Mouse (Mus musculus): ENCODE data around the gene Car10. TPM values are rescaled to one million over a fixed set of nuclear protein-coding genes. Genes with fewer than 3 reads are reported as not detected.

Gene Car10
- polyA plus RNA-seq, 1 experiment from 2014 or later: not detected

DNA sequence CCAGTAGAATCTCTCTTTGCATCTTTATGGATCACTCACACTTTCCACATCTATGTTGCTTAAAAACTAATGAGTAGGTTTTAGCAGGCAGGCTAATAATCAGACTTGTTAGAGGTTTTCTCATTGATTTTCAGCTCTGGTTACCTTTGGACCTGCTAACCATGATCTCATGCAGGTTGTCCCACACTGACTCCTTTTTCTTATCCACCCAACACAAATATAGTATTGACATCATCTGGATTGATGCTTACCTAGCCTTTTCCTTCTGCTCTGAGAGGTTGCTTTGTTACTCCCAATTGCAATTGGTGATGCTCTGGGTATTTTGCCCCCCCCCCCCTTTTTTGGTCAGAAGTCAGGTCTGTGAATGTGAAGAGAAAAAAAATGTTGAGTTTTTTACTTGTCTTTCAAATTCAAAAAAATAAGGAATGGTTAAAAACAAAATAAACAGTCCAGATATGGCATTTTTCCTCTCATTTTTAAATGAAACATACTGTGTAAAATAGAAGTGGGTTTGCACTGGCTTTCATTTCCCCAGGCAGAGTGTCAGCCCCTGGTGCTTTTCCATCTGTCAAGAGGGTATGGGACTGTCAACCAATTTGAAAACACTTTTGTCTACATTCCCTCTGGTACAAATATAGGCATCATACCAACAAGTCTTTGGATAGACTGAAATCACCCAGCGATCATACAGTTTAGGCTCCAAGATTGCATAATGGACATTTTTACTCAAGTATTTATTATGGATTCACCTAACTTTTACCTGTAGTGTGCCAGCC lies 75.9 kb downstream of the Car10 start:
- H3K4me3 ChIP-seq (ENCODE audit: low read depth, low read length): no peak overlapping the region
- H3K27me3 ChIP-seq (ENCODE audit: insufficient read depth, low read length): no peaks in the 10 kb centered on the region
- H3K4me2 ChIP-seq: no peak overlapping the region
- no peaks in the 10 kb centered on the region for H3K9me3 ChIP-seq (ENCODE audit: low read depth, low read length)
- no peak for ATAC-seq (ENCODE audit: insufficient read depth)
- H3K36me3 ChIP-seq (ENCODE audit: insufficient read depth): no peaks in the 10 kb centered on the region
- no peak for DNase-seq
- H3K27ac ChIP-seq (ENCODE audit: low read depth): no peak overlapping the region
- TF ChIP-seq CTCF (IDR thresholded peaks at IDR 0.05; ENCODE audit: low read depth): no peak
- WGBS: 88% methylated on average over 1 of the region's 1 CpGs
- H3K9ac ChIP-seq: no peak overlapping the region
- H3K4me1 ChIP-seq (ENCODE audit: insufficient read depth): no peaks in the 10 kb centered on the region

DNA sequence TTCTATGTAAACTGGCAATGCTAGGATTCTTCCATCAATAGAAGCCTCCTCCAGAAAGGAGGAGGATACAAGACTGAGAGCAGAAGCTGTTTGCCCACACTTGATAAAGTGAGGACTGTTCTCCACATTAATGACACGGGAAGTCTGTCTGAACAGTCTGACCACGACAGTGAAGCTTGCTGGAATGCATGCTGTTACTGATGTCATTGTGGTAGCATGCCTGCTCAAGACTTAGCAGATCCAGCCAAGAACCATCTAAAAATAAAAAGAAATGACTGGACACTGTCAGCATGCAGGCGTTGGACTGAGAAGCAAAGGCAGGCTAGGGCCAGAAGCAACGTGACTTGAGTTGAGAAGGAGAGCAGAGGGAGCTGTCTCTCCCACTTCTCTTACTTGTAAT lies 87.6 kb downstream of the Car10 start:
- Histone ChIP-seq H3K27me3 (ENCODE audit: insufficient read depth, low read length) (no peaks in the 10 kb centered on the region), H3K36me3 (ENCODE audit: insufficient read depth) (no peaks in the 10 kb centered on the region), H3K9ac (no peak overlapping the region), H3K27ac (ENCODE audit: low read depth) (no peak overlapping the region), H3K9me3 (ENCODE audit: low read depth, low read length) (no peaks in the 10 kb centered on the region), H3K4me2 (no peak overlapping the region), H3K4me1 (ENCODE audit: insufficient read depth) (no peaks in the 10 kb centered on the region), H3K4me3 (ENCODE audit: low read depth, low read length) (no peak overlapping the region)
- ATAC-seq (ENCODE audit: insufficient read depth) (no peak; the same call in 1 of the 2 replicates), DNase-seq (peak; percentile 2)
- TF ChIP-seq CTCF (IDR thresholded peaks at IDR 0.05; ENCODE audit: low read depth): no peak
- 63% methylated on average over 4 of the region's 4 CpGs for WGBS

DNA sequence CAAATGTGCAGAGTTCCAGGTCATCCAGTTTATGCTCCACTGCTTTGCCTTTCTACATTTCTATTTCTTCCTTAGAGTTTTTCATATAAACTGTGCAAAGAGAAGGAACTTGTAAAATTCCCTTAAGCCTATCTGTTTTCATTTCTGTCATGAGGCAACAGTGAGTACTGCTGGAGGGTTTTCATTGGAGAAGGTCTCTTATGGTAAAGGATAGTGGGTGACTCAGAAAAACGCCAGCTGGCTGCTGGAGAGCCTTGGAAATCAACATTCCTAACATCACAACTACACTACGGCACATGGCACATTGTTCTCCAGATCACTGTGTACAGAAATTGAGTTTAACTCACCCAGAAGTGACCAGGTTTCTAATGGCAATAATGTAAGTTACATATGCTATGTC lies 88.3 kb downstream of the Car10 start:
- Histone ChIP-seq H3K9me3 (ENCODE audit: low read depth, low read length) (no peaks in the 10 kb centered on the region), H3K4me1 (ENCODE audit: insufficient read depth) (no peaks in the 10 kb centered on the region), H3K4me2 (no peak overlapping the region), H3K27me3 (ENCODE audit: insufficient read depth, low read length) (no peaks in the 10 kb centered on the region), H3K27ac (ENCODE audit: low read depth) (no peak overlapping the region), H3K4me3 (ENCODE audit: low read depth, low read length) (no peak overlapping the region), H3K9ac (no peak overlapping the region), H3K36me3 (ENCODE audit: insufficient read depth) (no peaks in the 10 kb centered on the region)
- DNase-seq (peak; percentile 39), ATAC-seq (ENCODE audit: insufficient read depth) (no peak)
- TF ChIP-seq CTCF (IDR thresholded peaks at IDR 0.05; ENCODE audit: low read depth): no peak
- 51% methylated on average over 2 of the region's 2 CpGs for WGBS

DNA sequence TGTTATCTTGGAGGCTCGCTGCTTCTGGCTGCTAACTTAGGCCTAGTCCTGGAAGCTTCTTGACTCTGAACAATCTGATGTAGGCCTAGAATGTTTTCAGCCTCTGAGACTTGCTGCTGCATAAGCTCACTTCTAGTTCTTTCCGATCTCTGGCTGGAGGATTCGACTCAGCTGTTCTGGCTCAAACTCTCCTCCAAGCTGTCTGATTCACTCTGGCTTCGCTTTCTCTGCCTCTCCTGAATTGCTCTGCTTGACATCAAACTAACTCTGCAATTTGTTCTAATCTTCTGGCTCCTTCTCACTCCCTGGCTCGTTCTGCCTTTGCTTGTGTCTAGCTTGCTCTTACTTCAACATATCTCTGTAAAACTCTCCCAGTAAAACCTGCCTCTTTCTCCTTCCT lies 90.8 kb downstream of the Car10 start:
- Histone ChIP-seq H3K27ac (ENCODE audit: low read depth) (no peak overlapping the region), H3K27me3 (ENCODE audit: insufficient read depth, low read length) (no peaks in the 10 kb centered on the region), H3K4me2 (no peak overlapping the region), H3K9me3 (ENCODE audit: low read depth, low read length) (no peaks in the 10 kb centered on the region), H3K36me3 (ENCODE audit: insufficient read depth) (no peaks in the 10 kb centered on the region), H3K4me3 (ENCODE audit: low read depth, low read length) (no peak overlapping the region), H3K4me1 (ENCODE audit: insufficient read depth) (no peaks in the 10 kb centered on the region), H3K9ac (no peak overlapping the region)
- no peak for TF ChIP-seq CTCF (IDR thresholded peaks at IDR 0.05; ENCODE audit: low read depth)
- 70% methylated on average over 5 of the region's 5 CpGs for WGBS
- no peak for DNase-seq
- ATAC-seq (ENCODE audit: insufficient read depth): no peak

DNA sequence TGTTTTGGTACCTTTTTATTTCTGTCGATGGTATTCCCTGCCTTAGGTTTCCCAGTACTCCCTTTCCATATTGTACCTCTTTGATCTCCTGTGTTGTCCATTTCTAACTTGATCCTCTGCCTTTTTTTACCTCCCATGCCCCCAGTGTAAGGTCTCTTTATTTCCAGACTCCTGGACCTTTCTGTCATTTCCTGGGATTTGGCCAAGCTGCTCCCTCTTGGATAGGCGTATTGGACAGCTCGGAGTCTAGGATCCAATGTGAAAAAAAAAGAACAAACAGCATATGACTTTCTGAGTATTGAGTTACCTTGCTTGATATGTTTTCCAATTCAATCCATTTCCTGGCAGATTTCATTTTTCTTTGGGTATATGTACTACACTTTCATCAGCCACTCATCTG lies 102.2 kb downstream of the Car10 start:
- Histone ChIP-seq H3K27me3 (ENCODE audit: insufficient read depth, low read length) (no peaks in the 10 kb centered on the region), H3K9me3 (ENCODE audit: low read depth, low read length) (no peaks in the 10 kb centered on the region), H3K4me1 (ENCODE audit: insufficient read depth) (no peaks in the 10 kb centered on the region), H3K36me3 (ENCODE audit: insufficient read depth) (no peaks in the 10 kb centered on the region), H3K4me3 (ENCODE audit: low read depth, low read length) (no peak overlapping the region), H3K4me2 (no peak overlapping the region), H3K27ac (ENCODE audit: low read depth) (no peak overlapping the region), H3K9ac (no peak overlapping the region)
- ATAC-seq (ENCODE audit: insufficient read depth): no peak
- no peak for DNase-seq
- TF ChIP-seq CTCF (IDR thresholded peaks at IDR 0.05; ENCODE audit: low read depth): no peak
- 96% methylated on average over 3 of the region's 3 CpGs for WGBS

DNA sequence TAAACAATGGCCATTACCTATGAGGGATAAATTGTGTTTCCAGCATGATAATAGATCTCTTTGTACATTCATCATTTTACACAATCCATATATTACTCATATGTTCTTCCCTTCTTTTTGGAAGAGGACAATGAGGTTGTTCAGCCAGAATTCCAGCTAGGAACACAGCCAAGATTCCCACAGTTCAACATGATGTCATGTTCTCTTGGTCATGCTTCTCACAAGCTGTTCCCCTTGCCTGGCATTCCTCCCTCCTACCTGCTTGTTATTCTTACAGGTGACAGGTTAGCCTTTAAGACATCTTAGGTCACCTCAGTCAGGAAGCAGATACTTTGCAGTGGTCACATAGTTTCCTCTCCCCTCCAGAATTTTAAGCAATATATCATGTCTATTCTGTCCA lies 119.6 kb downstream of the Car10 start:
- Histone ChIP-seq H3K27ac (ENCODE audit: low read depth) (no peak overlapping the region), H3K36me3 (ENCODE audit: insufficient read depth) (no peaks in the 10 kb centered on the region), H3K27me3 (ENCODE audit: insufficient read depth, low read length) (no peaks in the 10 kb centered on the region), H3K4me1 (ENCODE audit: insufficient read depth) (no peaks in the 10 kb centered on the region), H3K4me2 (no peak overlapping the region), H3K9ac (no peak overlapping the region), H3K9me3 (ENCODE audit: low read depth, low read length) (no peaks in the 10 kb centered on the region), H3K4me3 (ENCODE audit: low read depth, low read length) (no peak overlapping the region)
- DNase-seq (no peak), ATAC-seq (ENCODE audit: insufficient read depth) (no peak)
- TF ChIP-seq CTCF (IDR thresholded peaks at IDR 0.05; ENCODE audit: low read depth): no peak

DNA sequence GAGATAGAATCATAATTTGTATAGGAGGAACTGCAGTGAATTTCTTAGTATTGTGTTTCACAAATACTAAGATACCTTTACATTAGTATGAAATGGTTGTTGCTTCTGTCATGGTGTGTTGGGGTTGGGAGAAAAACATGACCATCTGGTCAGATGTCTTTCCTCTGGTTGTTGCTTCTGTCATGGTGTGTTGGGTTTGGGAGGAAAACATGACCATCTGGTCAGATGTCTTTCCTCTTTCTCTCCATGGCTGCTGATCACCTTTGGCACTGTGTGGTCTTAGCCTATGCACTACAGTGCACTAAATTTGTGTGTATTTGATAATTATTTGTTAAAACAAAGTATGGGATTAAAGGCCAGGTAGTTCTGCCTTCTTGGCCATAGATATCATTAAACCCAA lies 132.2 kb downstream of the Car10 start:
- DNase-seq (no peak), ATAC-seq (ENCODE audit: insufficient read depth) (no peak)
- Histone ChIP-seq H3K9ac (no peak overlapping the region), H3K36me3 (ENCODE audit: insufficient read depth) (no peaks in the 10 kb centered on the region), H3K27ac (ENCODE audit: low read depth) (no peak overlapping the region), H3K9me3 (ENCODE audit: low read depth, low read length) (no peaks in the 10 kb centered on the region), H3K27me3 (ENCODE audit: insufficient read depth, low read length) (no peaks in the 10 kb centered on the region), H3K4me1 (ENCODE audit: insufficient read depth) (no peaks in the 10 kb centered on the region), H3K4me2 (no peak overlapping the region), H3K4me3 (ENCODE audit: low read depth, low read length) (no peak overlapping the region)
- TF ChIP-seq CTCF (IDR thresholded peaks at IDR 0.05; ENCODE audit: low read depth): no peak
